Mouse (Mus musculus) CH12.LX (cell line): Measurements from ENCODE around the gene Trpv1. TPM values are rescaled to one million over a fixed set of nuclear protein-coding genes. Genes with fewer than 3 reads are reported as not detected.
A peak's percentile ranks its signal among the peaks of the same experiment; 100 is the strongest.

ENCODE experiments used
- DNase-seq: peaks from one replicate; pipeline ENCODE4 v3.0.0-alpha.2; 2013; ENCODE audit errors: extremely low read depth
- H3K27ac ChIP-seq: 2 replicates; pipeline ENCODE4 v1.5.1; 2012; ENCODE audit warnings: low read depth, mild to moderate bottlenecking, control low read depth, moderate library complexity; ENCODE audit not compliant: insufficient read depth
- H3K27me3 ChIP-seq: replicated peaks from 2 replicates; pipeline ENCODE3; 2012; ENCODE audit warnings: inconsistent platforms
- H3K36me3 ChIP-seq, 2 experiments: replicated peaks in 1 of 2; 2 replicates each; pipeline versions ENCODE3 to v1.6.1; 2012; ENCODE audit warnings: inconsistent platforms in 1 of 2, low read length in 1 of 2, mild to moderate bottlenecking in 1 of 2, mixed read lengths in 1 of 2, moderate library complexity in 1 of 2; ENCODE audit not compliant: control insufficient read depth in 1 of 2, insufficient read depth in 1 of 2
- H3K4me1 ChIP-seq, 2 experiments: 2 replicates each; pipeline ENCODE4 v1.6.1; 2012; ENCODE audit warnings: inconsistent platforms in 1 of 2, moderate library complexity in 1 of 2; ENCODE audit not compliant: insufficient read depth in 2 of 2, control insufficient read depth in 1 of 2
- H3K4me2 ChIP-seq: 2 replicates; pipeline ENCODE4 v1.6.1; 2012; ENCODE audit warnings: low read depth, mild to moderate bottlenecking, control low read depth; ENCODE audit not compliant: poor library complexity, insufficient read depth, severe bottlenecking
- H3K4me3 ChIP-seq, 3 experiments: fragments of 150-350 bp in 1 of 3; sonication (generic) in 1 of 3; replicated peaks in 1 of 3; 2 replicates each; pipeline versions ENCODE3 to v1.5.1; 2011 to 2012; ENCODE audit warnings: low read depth in 2 of 3, low read length in 2 of 3, mild to moderate bottlenecking in 2 of 3, moderate library complexity in 2 of 3, control low read depth in 1 of 3, improper control_type of control experiment in 1 of 3, inconsistent platforms in 1 of 3, mixed read lengths in 1 of 3; ENCODE audit not compliant: poor library complexity in 1 of 3
- H3K79me2 ChIP-seq: replicated peaks from 2 replicates; pipeline ENCODE4 v1.6.1; 2012; ENCODE audit warnings: mild to moderate bottlenecking, moderate library complexity; ENCODE audit not compliant: control insufficient read depth, poor library complexity, insufficient read depth, severe bottlenecking; ENCODE audit errors: extremely low read depth
- H3K9ac ChIP-seq: 2 replicates; pipeline ENCODE4 v1.6.1; 2012; ENCODE audit warnings: low read depth, mild to moderate bottlenecking, control low read depth, moderate library complexity; ENCODE audit not compliant: insufficient read depth
- H3K9me3 ChIP-seq: replicated peaks from 2 replicates; pipeline ENCODE3; 2012; ENCODE audit warnings: low read length, inconsistent platforms, mixed read lengths
- BHLHE40 ChIP-seq: IDR thresholded peaks from 2 replicates; pipeline ENCODE4 v1.6.1; 2011; ENCODE audit warnings: mild to moderate bottlenecking, low read depth, low read length, improper control_type of control experiment
- CHD1 ChIP-seq: IDR thresholded peaks from 2 replicates; pipeline ENCODE4 v1.6.1; 2012; ENCODE audit warnings: low read depth, low read length, improper control_type of control experiment, inconsistent platforms
- E2F4 ChIP-seq: IDR thresholded peaks from 2 replicates; pipeline ENCODE4 v1.6.1; 2011; ENCODE audit warnings: low read depth, low read length, improper control_type of control experiment; ENCODE audit not compliant: insufficient replicate concordance
- ELF1 ChIP-seq: IDR thresholded peaks from 2 replicates; pipeline ENCODE4 v1.6.1; 2014; ENCODE audit warnings: low read depth, mild to moderate bottlenecking, inconsistent platforms, low read length, improper control_type of control experiment
- EP300 ChIP-seq: IDR thresholded peaks from 2 replicates; pipeline ENCODE4 v1.6.1; 2011; ENCODE audit warnings: low read length, improper control_type of control experiment
- ETS1 ChIP-seq: conservative IDR thresholded peaks from 2 replicates; pipeline ENCODE4 v1.6.1; 2012; ENCODE audit warnings: low read depth, mild to moderate bottlenecking, inconsistent platforms, low read length, improper control_type of control experiment, moderate library complexity
- GABPA ChIP-seq: IDR thresholded peaks from 2 replicates; pipeline ENCODE4 v1.6.1; 2012; ENCODE audit warnings: low read depth, low read length, improper control_type of control experiment, inconsistent platforms; ENCODE audit not compliant: insufficient replicate concordance
- HCFC1 ChIP-seq: IDR thresholded peaks from 2 replicates; pipeline ENCODE4 v1.6.1; 2012; ENCODE audit warnings: low read depth, mild to moderate bottlenecking, inconsistent platforms, low read length, improper control_type of control experiment
- IRF4 ChIP-seq: IDR thresholded peaks from 2 replicates; pipeline ENCODE4 v1.6.1; 2014; ENCODE audit warnings: low read depth, mild to moderate bottlenecking, inconsistent platforms, low read length, improper control_type of control experiment
- JUN ChIP-seq: IDR thresholded peaks from 2 replicates; pipeline ENCODE4 v1.6.1; 2011; ENCODE audit warnings: low read depth, mild to moderate bottlenecking, low read length, improper control_type of control experiment, moderate library complexity; ENCODE audit not compliant: insufficient read depth
- JUND ChIP-seq: conservative IDR thresholded peaks from 2 replicates; pipeline ENCODE4 v1.6.1; 2011; ENCODE audit warnings: low read depth, low read length, improper control_type of control experiment
- MAFK ChIP-seq: IDR thresholded peaks from 2 replicates; pipeline ENCODE4 v1.6.1; 2011; ENCODE audit warnings: low read length, improper control_type of control experiment; ENCODE audit not compliant: insufficient replicate concordance
- MAX ChIP-seq: IDR thresholded peaks from 2 replicates; pipeline ENCODE4 v1.6.1; 2011; ENCODE audit warnings: low read length, improper control_type of control experiment
- MAZ ChIP-seq: IDR thresholded peaks from 2 replicates; pipeline ENCODE4 v1.6.1; 2012; ENCODE audit warnings: low read depth, mild to moderate bottlenecking, inconsistent platforms, low read length, improper control_type of control experiment, moderate library complexity
- MEF2A ChIP-seq: IDR thresholded peaks from 2 replicates; pipeline ENCODE4 v1.6.1; 2014; ENCODE audit warnings: low read depth, mild to moderate bottlenecking, inconsistent platforms, low read length, improper control_type of control experiment, borderline replicate concordance
- NRF1 ChIP-seq: IDR thresholded peaks from 2 replicates; pipeline ENCODE4 v1.6.1; 2014; ENCODE audit warnings: low read depth, mild to moderate bottlenecking, inconsistent platforms, low read length, improper control_type of control experiment, moderate library complexity
- POLR2A ChIP-seq: IDR thresholded peaks from 2 replicates; pipeline ENCODE4 v1.6.1; 2011; ENCODE audit warnings: low read depth, mild to moderate bottlenecking, improper control_type of control experiment, low read length
- RAD21 ChIP-seq: IDR thresholded peaks from 2 replicates; pipeline ENCODE4 v1.6.1; 2011; ENCODE audit warnings: low read depth, mild to moderate bottlenecking, low read length, improper control_type of control experiment, moderate library complexity
- RCOR1 ChIP-seq: conservative IDR thresholded peaks from 2 replicates; pipeline ENCODE4 v1.6.1; 2012; ENCODE audit warnings: low read depth, mild to moderate bottlenecking, inconsistent platforms, low read length, improper control_type of control experiment
- SMC3 ChIP-seq: IDR thresholded peaks from 2 replicates; pipeline ENCODE4 v1.6.1; 2011; ENCODE audit warnings: low read depth, low read length, improper control_type of control experiment
- TCF12 ChIP-seq: IDR thresholded peaks from 2 replicates; pipeline ENCODE4 v1.6.1; 2014; ENCODE audit warnings: low read depth, mild to moderate bottlenecking, inconsistent platforms, low read length, improper control_type of control experiment
- UBTF ChIP-seq: IDR thresholded peaks from 2 replicates; pipeline ENCODE4 v1.6.1; 2012; ENCODE audit warnings: low read depth, mild to moderate bottlenecking, inconsistent platforms, low read length, improper control_type of control experiment, moderate library complexity
- ZC3H11A ChIP-seq: IDR thresholded peaks from 2 replicates; pipeline ENCODE4 v1.6.1; 2012; ENCODE audit warnings: low read depth, mild to moderate bottlenecking, inconsistent platforms, low read length, improper control_type of control experiment
- ZKSCAN1 ChIP-seq: IDR thresholded peaks from 2 replicates; pipeline ENCODE4 v1.6.1; 2012; ENCODE audit warnings: low read depth, inconsistent platforms, low read length, improper control_type of control experiment, borderline replicate concordance
- ZMIZ1 ChIP-seq: IDR thresholded peaks from 2 replicates; pipeline ENCODE4 v1.6.1; 2012; ENCODE audit warnings: low read depth, mild to moderate bottlenecking, inconsistent platforms, low read length, improper control_type of control experiment
- dilution Hi-C: fragments of 300-500 bp; cut with MboI; formaldehyde crosslinking; loops from 2 replicates; pipeline ENCODE4 v1.14.3; 2020; ENCODE audit warnings: low sequenced_read_pairs; ENCODE audit not compliant: extremely low pct_unique_long_range_greater_than_20kb, extremely low pct_ligation_motif_present
- in situ Hi-C: fragments of 300-500 bp; cut with MboI; formaldehyde crosslinking; loops from 3 replicates; pipeline ENCODE4 v1.14.3; 2019; ENCODE audit warnings: low sequenced_read_pairs, low pct_ligation_motif_present, low pct_unique_long_range_greater_than_20kb, mixed read lengths
- polyA plus RNA-seq: library from polyadenylated mRNA; unstranded; fragments of >175 nt; gene quantifications from 2 replicates; pipeline ENCODE4 v1.2.1, GENCODE M21; 2012; ENCODE audit warnings: low read depth; ENCODE audit not compliant: insufficient read length
- total RNA-seq, 2 experiments: library from RNA; depleted of rRNA; stranded (reverse); fragments of 300-350 nt in 1 of 2; fragments of >200 nt in 1 of 2; gene quantifications; 2 replicates each; pipeline ENCODE4 v1.2.3; 2012 to 2014

The Trpv1 gene
- total and polyA plus RNA-seq, 3 experiments: 0.08 to 0.13 TPM; not detected in 1

GRCm38 (mm10) chr11:73283926-73284325 is 49.8 kb downstream of the Trpv1 start:
- Histone ChIP-seq H3K4me2 (no peak overlapping the region), H3K27me3 (peaks cover 92% of the 10 kb centered on the region)

GRCm38 (mm10) chr11:73284351-73284750 is 50.3 kb downstream of the Trpv1 start:
- dilution Hi-C loops (no loop called here), in situ Hi-C loops (loop anchor here (10.0 to 25.0 kb wide), 2 partner anchors 150 to 1078 kb away; partner anchors contain the start of genes Haspin, Olfr411 and Olfr412)
- H3K4me3 ChIP-seq: no peak overlapping the region
- no peak for TF ChIP-seq HCFC1
- TF ChIP-seq ZC3H11A: no peak
- no peak for TF ChIP-seq RAD21
- no peak for TF ChIP-seq NRF1
- TF ChIP-seq MAZ: no peak
- no peak for TF ChIP-seq BHLHE40
- no peak for TF ChIP-seq RCOR1
- TF ChIP-seq JUND: no peak
- no peak for TF ChIP-seq MAFK
- TF ChIP-seq JUN: no peak
- TF ChIP-seq TCF12: no peak
- no peak for TF ChIP-seq ZMIZ1
- no peaks in the 10 kb centered on the region for H3K79me2 ChIP-seq
- peaks cover 92% of the 10 kb centered on the region for H3K27me3 ChIP-seq
- no peaks in the 10 kb centered on the region for H3K36me3 ChIP-seq
- H3K4me1 ChIP-seq: peaks cover 18 to 37% of the 10 kb centered on the region in 2 experiments
- H3K9ac ChIP-seq: no peak overlapping the region
- no peak overlapping the region for H3K4me2 ChIP-seq
- H3K27ac ChIP-seq: no peak overlapping the region
- H3K9me3 ChIP-seq: no peaks in the 10 kb centered on the region
- no peak for DNase-seq

More at GRCm38 (mm10) chr11:73283926-73284325, 49.8 kb downstream of the Trpv1 start:
- no peak for DNase-seq
- dilution Hi-C loops (no loop called here), in situ Hi-C loops (loop anchor here (10.0 to 25.0 kb wide), 2 partner anchors 149 to 1078 kb away; partner anchors contain the start of genes Haspin, Olfr411 and Olfr412)
- H3K9me3 ChIP-seq: no peaks in the 10 kb centered on the region
- no peak overlapping the region for H3K9ac ChIP-seq
- no peak overlapping the region for H3K27ac ChIP-seq
- H3K4me1 ChIP-seq: peaks cover 18 to 37% of the 10 kb centered on the region in 2 experiments
- H3K4me3 ChIP-seq: no peak overlapping the region
- H3K36me3 ChIP-seq: no peaks in the 10 kb centered on the region
- no peaks in the 10 kb centered on the region for H3K79me2 ChIP-seq
- peak; percentile 32 for TF ChIP-seq BHLHE40
- no peak for TF ChIP-seq ZKSCAN1

GRCm38 (mm10) chr11:73289621-73290020 is 55.5 kb downstream of the Trpv1 start:
- no peak overlapping the region for H3K4me3 ChIP-seq
- no peak overlapping the region for H3K4me2 ChIP-seq
- no peak overlapping the region for H3K9ac ChIP-seq
- H3K27me3 ChIP-seq: peaks cover 89% of the 10 kb centered on the region
- no peaks in the 10 kb centered on the region for H3K79me2 ChIP-seq
- in situ Hi-C loops (loop anchor here (10.0 to 25.0 kb wide), 2 partner anchors 155 to 1073 kb away; partner anchors contain the start of genes Haspin, Olfr411 and Olfr412), dilution Hi-C loops (no loop called here)
- H3K9me3 ChIP-seq: no peaks in the 10 kb centered on the region
- no peak overlapping the region for H3K27ac ChIP-seq
- DNase-seq: no peak
- H3K36me3 ChIP-seq: no peaks in the 10 kb centered on the region
- H3K4me1 ChIP-seq: no peaks in the 10 kb centered on the region
- TF ChIP-seq ELF1 (no peak), MAX (no peak), E2F4 (no peak), IRF4 (no peak), SMC3 (no peak), EP300 (no peak), TCF12 (no peak), POLR2A (no peak), MAFK (no peak), MEF2A (no peak), HCFC1 (no peak), GABPA (no peak), RAD21 (no peak), UBTF (no peak), CHD1 (no peak), ETS1 (no peak), JUN (no peak)
